Mouse (Mus musculus): ENCODE measurements around the gene Ikzf2.

DNA sequence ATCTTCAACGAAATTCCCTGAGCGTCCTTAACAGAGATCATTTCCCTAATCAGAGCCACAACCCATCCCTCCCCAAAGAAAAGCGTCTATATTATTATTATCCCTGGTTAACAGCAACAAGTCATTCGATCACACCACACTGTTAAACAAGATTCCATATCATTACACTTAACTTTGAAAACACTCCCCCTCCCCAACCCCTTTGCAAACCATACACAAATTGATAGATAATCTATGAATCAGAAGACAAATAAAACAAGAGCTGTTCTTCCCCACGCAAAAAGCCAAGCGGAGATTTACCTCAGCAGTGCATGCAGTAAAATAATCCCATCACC is 337 bp downstream of the Ikzf2 start:
- TF ChIP-seq CTCF (IDR thresholded peaks at IDR 0.05; ENCODE audit: control insufficient read depth, insufficient read depth, insufficient replicate concordance, low read depth, low read length) (no peak), POLR2A (IDR thresholded peaks at IDR 0.05; ENCODE audit: control insufficient read depth, low read depth, low read length) (no peak)
